Mouse (Mus musculus): ENCODE measurements around the gene Chek2.
"Not testable (repeated sequence)": the region's sequence is repeated elsewhere in the genome, so short reads cannot be mapped to it uniquely, and the experiment has no call there.

The Chek2 gene

DNA sequence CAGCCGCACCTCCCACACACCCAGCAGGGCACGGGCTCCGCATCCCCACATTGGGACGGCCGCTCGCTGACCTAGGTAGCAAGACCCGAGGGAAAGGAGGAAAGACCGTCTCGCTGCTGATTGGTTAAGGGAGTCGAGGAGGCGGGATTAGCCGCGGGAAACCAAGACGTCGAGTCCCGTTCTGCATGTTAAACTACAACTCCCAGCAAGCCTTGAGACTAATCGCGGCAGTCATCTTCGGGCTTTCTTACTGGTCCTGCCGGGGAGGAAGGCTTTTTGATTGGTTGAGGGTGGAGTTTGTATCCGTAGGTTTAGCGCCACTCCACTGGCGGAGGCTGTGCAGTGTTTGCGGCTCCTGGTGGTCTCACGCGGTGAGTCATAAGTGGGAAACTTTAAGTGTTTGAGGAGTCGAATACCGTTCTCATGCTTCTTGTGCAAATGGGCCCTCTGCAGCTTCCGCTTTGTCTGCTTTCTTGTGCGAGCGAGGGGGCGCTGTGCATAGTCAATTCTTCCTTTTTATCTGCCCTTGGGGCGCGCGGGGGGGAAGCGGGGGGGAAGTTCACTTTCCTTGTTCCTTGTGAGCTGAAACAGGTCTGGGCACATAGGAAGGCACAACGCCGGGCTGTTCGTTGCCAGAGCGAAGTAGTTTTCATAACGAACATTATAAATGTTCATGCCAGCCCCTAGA is at the start of gene Chek2, which contains the start of gene Hscb:
TSS of gene Chek2 (plus strand) at position 302 of the 688 bp plus-strand sequence.
TSS of gene Hscb (minus strand) at position 100 of the 688 bp plus-strand sequence.
- peak; percentile 98 for DNase-seq

DNA sequence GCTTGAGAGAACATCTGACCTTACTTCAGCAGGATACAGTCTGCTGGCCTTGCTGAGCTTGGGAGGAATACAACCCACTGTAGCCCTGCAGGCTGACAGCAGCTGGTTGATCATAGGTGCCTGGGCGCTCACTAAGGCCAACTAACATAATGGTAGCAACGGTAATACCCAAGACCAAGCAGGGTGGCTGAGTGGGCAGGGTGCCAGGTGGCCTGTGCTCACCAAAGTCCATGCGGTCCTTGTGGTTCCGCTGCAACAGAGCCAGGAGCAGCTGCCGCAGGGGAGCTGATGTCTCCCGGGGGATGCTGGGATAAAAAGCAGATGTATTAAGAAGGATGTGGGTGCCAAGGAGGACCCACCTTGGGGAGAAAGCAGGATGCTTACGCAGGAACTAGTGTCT is 45.4 kb upstream of the Chek2 start:
- no peak for DNase-seq

DNA sequence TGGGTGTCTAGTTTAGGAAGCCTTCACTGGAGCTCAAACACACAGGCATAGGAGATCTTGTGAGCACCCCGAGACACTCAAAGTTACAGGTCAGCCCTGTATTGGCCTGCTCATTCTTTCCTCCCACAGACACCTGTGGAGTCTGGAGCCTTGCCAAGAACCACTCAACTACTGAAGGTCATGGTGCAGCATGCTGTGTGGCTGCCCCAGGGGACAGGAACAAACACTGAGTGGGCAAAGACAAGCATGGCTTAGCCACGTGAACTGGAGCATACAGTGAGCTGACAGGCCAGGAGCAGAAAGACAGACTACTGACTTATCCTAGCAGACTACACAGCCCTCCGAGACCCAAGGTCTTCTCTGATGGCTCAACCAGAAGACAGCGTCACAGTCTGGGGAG is 42.1 kb upstream of the Chek2 start:
- peak in 1 of 2 experiments; percentile 39 for DNase-seq

DNA sequence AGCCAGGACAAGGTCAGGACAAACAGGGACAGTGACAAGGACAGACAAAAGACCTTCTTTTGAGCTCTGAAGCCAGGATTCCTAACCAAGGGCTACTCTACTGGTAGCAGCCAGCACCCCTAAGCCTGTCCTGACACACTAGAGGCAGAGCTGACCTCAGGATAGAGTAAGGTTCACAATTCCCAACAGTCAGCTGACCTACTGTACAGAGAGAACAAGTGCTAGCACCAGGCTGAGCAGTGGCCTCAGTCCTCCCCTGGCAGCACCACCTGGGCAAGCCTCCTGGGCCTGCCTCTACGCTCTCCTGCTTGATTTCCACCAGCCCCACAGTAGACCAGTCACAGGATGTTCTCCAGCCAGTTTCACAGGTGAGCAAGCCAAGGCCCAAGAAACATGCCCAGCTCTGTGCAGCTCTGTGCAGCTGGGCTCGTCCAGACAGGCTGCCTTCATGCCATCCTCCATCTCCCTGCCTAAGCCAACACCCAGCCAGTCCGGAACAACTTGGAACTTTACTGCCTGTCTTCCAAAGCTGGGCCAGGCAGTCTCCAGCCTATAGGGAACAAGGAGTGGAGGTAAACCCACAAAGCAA is 38.6 kb upstream of the Chek2 start:
- no peak for DNase-seq

DNA sequence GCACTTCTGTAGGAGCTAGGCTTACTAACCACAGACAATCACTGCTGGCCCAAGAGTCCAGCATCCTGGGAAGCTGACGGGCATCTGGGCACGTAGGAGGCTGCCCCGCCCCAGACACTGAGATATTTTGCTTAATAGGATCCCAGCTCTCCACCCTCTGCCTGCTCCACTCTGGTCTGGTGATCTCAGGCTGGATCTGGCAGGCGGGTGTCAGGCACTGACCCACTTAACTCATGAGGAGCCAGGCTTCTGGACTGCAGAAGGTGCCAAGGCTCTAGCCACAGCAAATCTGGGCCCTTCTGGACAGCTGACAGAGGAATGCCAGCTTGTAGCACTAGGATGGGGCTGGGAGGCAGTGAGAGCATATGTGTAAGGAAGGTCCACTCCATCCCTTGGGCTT is 37.6 kb upstream of the Chek2 start:
- DNase-seq, result no peak

DNA sequence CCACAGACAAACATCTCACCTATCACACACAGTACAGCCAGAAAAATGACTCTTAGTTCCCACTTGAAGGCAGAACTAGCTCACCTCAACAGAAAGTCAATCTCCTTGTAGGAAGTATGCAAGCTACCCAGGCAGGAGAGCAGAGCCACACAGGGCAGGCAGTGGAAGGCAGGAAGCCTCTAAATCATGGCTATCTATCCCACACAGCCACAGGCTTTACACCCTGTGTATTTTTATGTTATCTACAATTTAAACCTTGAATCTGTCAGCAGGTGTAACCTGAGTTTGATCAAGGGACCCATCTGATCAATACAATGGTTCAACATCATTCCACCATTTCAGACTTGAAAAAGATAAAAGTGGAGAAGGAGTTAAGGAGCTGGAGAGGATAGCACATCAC is 37.0 kb upstream of the Chek2 start:
- DNase-seq, result no peak

DNA sequence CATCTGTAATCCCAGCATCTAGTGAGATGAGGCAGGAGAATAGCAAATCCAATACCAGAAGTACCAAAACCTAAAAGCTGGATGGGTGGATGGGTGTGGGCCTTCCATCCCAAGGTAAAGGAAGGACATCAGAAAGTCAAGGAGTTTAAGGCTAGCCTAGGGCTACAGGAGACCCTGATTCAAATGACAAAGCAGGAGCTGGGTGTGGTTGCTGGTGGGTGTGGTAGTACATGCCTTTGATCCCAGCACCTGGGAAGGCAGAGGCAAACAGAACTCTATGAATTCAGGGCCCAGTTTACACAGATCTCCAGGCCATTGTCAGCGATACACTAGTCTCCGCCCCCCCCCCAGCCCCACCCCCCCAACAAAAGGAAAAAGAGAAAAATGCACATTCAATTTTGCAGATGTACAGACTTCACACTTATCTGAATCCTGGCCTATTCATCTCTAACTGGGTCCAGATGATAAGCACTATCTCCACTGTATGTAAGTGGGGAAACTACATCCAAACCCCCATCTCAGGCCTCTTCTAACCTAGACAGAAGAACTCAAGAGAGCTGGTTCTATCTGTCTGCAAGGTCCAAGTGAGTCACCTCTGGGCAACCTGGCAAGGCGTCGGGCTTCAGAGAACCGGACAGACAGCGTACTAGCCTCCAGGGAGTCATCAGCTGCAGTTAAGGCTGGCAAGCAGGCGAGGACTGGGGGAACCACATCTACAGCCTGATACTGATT is 35.6 kb upstream of the Chek2 start:
- no peak for DNase-seq

DNA sequence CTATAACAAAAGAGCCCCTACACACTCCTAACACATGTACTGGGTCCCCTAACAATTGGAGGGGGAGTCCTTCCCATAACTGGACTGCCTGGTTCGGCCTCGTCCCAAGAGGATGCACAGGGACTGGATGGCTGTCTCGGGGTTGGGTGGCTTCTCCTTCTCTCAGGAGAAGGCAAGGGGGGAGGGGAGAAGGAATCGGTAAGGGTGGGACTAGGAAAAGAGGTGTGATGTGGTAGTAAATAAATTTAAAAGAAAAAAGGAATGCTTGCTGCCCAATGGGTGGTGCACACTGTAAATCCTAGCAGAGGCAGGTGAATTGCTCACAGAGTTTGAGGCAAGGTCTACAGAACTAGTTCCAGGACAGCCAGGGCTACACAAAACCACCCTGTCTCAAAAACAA is 33.6 kb upstream of the Chek2 start:
- DNase-seq, result no peak

DNA sequence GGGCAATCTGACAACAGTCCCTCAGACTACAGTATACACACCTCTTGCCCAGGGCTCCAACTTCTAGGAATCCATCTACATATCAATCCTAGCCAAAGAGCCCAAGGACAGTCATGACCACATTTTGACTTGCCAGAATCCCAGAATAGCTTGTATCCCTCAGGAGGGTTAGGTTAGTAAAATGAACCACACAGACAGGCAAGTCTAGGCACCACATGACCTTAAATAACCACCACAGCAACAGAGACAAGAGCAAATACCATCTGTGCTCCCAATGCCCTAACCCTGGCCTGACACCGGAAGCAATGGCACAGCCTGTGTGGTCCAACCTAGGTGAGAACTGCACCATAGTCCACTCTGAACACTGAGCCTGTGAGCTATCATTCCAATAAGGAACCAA is 33.1 kb upstream of the Chek2 start:
- DNase-seq, result no peak

DNA sequence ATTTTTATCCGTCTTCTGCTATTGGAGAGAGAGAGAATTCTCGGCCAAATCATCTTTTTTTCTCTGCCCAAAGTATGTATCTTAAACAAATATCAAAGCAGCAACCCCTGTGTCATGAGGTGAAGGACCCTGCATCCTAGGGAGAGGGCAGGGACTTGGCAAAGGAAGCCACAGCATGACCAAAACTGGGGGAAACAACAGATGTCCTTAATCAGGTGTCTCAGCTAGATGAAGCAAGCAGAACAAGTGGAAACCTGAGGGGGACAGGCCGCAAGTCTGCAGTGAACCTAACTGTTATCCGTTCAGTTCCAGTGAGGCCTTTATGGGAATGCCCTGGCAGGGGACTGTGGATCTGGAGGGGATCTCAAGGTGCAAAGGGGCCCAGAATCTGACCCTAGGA is 32.3 kb upstream of the Chek2 start:
- DNase-seq, result no peak

DNA sequence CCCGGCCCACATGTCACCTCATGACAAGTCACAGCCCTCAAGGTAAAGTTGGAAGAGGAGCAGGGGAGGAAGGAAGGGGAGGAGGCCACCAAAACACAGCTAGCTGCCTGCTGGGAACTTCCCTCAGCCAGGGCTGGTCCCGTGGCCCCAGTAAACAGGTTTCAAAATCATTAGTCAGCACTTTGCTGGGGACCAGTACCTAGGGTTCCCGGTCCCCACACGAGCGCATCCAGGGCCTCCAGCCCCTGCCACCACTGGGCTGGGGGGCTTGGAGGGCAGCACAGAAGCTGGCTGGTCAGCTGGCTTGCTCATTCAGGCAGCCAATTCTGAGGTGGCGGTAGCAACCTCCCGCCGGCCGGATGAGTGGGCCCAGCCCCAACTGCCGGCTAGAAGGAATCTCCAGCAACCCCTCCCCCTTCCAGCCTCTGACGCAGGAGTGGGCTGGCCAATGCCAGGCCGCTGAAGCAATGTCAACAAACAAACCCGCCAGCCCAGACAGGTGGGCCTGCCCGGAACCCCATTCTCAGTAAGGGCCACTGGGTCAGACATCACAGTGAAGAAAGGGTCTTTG is 31.6 kb upstream of the Chek2 start:
- DNase-seq, result peak; percentile 92 to 93

DNA sequence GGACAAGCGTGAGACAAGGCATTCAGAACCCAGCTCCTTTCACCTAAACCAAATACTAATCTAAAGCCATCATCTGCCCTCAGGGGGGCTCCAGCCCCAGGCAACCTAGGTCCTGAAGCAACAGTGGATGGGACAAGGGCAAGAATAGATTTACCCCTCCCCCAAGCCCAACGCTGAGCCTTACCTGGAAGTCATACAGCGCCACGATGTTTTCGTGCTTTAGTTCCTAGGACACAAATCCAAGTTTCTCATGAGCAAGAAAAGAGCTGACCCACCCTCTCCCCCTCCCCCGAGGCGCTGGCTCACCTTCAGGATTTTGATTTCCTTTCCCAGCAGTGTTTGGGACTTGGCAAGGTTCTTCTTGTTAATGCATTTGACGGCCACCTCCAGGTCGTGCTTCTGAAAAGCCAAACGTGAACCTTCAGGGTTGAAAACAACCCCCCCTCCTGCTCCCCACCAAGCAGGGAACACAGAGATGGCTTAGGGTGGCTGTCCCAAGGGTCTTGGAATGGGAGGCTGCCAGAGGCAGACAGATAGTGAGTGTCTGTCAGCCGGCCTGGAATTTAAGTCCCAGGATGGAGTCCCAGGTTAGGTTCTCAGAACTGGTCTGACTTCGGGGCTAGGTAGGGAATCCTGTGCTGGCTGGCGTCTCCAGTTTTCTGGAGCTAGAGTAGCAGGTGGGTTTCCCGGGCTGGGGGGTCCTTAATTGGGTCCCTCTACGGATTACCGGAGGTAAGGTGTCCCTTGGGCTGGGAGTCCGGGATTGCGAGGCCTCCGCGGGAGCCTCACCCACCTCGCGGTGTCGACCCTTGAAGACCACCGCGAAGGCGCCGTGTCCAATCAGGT is 30.7 kb upstream of the Chek2 start:
- peak in 1 of 2 experiments; percentile 38 for DNase-seq

DNA sequence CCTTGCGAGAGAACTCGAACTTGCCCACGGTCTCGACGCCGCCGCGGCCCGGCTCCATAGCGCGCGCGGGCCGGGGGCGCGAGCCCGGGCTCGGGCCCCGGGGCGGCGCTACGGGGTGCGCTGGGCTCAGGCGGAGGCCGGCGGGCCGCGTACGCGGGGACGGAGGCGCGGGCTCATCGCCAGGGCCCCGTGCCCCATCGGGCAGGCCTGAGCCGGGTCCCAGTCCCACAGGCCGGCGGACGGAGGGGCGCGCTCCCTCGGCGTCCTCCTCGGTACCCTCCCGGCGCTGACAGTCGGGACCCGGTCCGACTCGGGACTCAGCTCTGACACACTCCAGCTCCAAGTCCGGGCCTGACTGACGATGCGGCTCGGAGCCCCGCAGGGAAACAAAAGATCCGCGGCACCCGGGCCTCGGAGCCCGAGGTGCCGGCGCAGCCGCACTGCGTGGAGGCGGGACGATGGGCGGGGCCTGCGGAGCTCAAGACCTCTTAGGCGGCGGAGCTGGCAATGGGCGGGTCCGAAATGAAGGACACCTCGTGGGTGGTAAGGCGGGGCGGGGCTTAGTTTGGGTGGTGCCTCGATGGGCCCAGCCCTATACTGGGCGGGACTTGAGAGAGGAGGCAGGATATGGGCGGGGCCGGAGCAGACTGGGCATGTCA is 30.0 kb upstream of the Chek2 start, which contains the start of gene Ulk1:
TSS of gene Ulk1 (minus strand) at position 431 of the 659 bp plus-strand sequence.
- DNase-seq, result peak; percentile 99 to 100

DNA sequence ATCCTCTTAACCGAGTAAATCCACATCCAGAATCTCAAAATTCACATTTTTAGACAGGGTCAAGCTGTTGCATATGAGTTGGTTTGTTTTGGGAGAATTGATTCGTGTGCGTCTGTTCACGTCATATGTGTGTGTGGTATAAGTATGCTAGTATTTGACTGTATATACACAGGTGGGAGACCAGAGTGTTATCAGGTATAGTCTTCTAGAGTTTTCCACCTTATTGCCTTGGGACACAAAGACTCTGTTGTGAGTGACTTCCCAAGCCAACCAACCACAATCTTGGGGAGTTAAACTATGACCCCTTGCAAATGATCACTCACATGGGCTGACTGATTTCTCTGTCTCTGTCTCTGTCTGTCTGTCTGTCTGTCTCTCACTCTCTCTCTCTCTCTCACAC is 15.4 kb upstream of the Chek2 start:
- DNase-seq, result no peak

DNA sequence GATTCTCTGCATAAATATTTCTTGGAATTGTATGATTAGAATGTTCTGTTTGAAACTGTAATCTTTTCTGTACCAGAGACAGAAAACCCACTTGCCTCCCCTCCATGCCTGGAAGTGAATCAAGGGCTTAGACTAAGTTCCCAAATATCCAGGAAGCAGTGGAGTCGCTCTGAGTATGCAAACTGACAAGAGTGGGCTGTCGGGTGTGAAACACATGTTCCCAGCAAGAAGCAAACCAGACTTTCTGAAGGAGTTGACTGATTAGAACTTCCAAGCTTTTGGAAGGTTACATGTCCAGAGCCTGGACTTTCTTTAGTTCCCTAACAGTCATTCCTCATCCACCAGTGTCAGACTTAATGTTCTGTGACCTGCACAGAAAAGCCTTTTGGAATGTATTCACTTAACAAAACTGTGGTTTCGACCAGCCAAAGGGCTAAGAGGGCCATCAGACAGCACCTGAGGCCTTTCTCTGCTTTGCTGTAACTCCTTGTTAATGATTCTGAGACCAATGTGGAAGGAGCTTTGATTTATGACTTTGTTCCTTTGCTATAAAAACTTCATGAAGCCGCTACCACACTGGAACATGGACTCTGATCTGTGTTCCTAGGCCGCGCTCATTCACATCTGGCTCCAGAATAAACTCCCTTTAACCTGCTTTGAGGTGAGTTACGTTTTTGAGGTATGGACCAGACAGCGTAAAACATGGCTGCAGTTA is 12.8 kb upstream of the Chek2 start:
- DNase-seq, result no peak

DNA sequence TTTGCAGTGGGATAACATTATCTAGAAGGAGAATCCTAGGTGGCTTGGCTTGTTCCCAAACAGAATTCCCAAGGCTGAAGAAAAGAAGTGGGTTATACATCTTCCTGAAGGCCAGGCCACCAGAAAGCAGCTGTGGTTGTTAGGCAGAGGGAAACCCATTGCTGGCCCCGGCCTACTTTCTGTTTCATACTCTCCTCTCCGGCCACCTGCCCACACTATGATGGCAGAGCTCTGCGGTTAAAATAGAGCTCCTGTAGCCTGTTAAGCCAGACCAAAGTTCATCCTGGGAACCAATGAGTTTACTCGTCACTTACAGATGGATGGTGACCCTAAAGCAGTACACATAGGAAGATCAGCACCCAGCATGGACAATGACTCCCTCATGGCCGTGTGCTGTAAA is 12.2 kb upstream of the Chek2 start:
- no peak for DNase-seq

DNA sequence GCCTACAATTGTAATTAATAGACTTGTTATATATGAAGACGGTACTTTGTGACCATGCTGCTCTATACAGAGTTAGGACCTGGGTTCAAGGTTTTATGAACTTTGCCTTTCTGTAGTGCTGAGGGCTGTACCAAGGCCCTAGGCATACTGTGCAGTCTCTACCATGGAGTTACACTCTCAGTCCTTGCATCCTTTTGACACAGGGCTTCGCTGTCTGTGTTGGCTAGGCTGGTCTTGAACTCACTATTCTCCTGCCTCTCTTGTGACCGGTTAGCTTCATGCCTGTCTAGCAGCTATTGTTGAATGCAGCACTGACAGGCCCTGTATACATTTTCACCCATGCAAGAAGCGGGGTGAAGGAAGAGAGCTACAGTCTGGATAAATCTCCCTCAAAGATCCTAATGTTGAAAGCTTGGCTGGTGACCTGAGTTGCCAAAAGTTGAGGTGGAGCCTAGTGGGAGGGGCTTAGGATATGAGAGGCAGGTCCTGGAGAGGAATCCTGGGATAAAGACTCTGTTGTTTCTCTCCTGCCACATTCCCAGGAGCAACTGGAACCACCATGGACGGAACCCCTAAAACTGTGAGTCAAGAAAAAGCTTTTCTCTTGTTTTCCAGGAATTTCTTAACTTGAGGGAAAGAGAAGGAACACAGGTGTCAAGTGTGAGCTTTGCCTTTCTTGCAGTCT is 8.6 kb upstream of the Chek2 start:
- no peak for DNase-seq

DNA sequence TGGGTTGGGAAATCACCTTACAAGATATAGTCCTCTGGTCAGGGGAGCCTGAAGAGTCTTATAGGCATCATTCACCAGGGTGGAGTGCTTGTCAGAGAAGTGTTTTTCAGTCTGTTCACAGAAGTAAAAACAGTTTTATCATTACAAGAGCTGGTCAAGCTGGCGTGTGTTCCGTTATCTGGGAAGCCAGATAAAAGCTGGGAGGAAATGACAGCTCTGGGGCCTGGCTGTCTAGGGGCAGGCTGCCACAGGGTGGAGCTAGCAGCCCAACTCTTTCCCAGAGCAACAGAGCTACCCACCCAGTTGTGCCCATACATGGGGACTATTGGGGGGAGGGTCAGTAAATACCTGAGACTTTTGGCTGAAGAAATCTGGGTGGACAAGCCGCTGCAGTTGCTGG is 3.8 kb upstream of the Chek2 start:
- peak; percentile 72 for DNase-seq

DNA sequence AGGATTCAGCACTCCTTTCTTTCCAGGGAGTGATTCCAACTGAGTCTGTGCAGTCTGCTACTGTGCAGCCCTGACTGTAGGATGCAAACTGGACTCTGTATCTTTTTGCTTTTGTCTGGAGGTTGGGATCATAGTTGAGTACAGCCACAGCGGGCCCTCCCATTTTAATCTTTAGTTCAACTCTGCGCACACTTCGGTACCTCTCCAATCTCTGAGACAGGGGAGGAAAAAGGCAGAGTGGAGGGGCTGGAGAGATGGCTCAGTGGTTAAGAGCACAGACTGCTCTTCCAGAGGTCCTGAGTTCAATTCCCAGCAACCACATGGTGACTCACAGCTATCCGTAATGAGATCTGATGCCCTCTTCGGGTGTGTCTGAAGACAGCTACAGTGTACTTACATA is 1.8 kb upstream of the Chek2 start:
- DNase-seq, result not testable (repeated sequence)

DNA sequence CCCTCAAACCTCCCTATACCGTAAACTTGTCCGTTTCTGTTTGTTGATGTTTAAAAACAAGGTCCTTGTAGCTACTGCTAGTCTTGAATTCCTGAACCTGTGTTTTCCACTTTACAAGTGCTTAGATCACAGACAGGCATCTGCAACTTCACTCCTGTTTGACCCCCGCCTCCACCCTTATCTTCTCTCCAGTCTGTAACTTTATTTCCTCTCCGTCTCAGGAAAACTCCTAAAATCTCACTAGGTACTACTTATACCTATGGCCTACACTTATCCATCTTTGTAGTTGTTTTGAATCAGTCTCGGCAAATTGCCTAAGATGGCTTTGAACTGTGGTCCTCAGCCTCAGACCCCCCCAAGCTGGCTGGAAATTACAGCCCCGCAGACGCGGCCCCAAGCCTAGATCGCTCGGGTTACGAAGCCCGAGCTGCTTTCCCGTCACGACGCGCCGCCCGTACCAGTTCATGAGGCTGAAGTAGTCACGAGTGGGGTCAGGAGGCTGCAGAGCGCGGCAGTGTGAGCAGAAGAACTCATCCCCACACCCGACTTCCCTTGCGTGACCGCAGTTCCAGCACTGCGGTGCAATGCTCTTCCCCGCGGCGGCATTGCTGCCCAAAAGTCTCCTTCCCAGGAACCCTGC is 621 bp upstream of the Chek2 start:
- no peak for DNase-seq

Data from lung, postnatal 4 days (tissue).